Mouse (Mus musculus): ENCODE measurements around the gene Eif4h. TPM values are rescaled to one million over a fixed set of nuclear protein-coding genes. Genes with fewer than 3 reads are reported as not detected.
A peak's percentile ranks its signal among the peaks of the same experiment; 100 is the strongest.

The Eif4h gene
- polyA plus RNA-seq, 1 experiment = 293 TPM

DNA sequence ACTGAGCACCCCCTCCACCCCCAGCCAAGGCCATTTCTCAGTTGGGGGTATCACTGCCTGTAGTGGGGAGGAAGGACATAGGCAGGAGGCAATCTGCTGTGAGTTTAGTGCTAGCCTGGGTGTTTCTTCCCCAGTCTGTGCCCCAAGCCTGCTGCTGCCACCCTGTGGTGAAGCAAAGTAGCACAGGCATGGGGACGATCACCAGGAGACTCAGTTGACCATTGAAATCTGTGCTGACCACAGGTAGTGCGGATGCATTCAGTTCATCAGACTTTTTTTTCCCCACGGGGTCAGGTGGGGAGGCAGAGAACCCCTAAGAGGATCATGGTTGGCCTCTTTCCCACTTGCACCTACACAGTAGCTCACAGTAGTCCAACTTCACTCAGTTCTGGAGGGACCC, 22.2 kb downstream of the Eif4h start:
- no peak overlapping the region for H3ac ChIP-seq (ENCODE audit: control insufficient read depth, insufficient read length)
- H3K36me3 ChIP-seq (ENCODE audit: control insufficient read depth, insufficient read depth) = peaks cover 33% of the 10 kb centered on the region
- no peaks in the 10 kb centered on the region for H3K79me2 ChIP-seq (ENCODE audit: control insufficient read depth, insufficient read depth)
- H3K4me2 ChIP-seq (ENCODE audit: low read depth) = no peak overlapping the region
- TF ChIP-seq POLR2AphosphoS2 (IDR thresholded peaks at IDR 0.05; ENCODE audit: insufficient read length, low read depth) = peak; percentile 74
- no peak for TF ChIP-seq MAX (IDR thresholded peaks at IDR 0.05; ENCODE audit: low read depth)
- no peaks in the 10 kb centered on the region for H3K27me3 ChIP-seq (ENCODE audit: control insufficient read depth, insufficient read depth, insufficient read length)
- no peak overlapping the region for H3K4me3 ChIP-seq

DNA sequence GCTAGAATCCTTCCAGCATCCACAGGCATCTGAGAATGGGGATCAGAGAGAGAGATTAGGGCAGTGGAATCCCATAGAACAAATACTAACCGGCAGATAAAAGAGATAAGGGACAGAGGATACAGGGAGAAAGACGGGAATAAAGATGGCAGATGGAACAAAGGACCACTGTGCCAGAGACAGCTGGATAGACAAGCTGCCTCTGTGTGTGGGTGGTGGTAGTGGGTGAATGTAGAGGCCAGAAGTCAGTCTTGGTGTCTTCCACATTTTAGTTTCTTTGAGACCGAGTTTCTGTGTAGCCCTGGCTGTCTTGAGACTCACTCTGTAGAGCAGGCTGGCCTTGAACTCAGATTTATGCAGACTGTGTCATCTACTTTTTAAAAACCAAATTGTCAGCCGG, 23.5 kb downstream of the Eif4h start:
- Histone ChIP-seq H3K4me2 (ENCODE audit: low read depth) (no peak overlapping the region), H3K36me3 (ENCODE audit: control insufficient read depth, insufficient read depth) (peaks cover 26% of the 10 kb centered on the region), H3K27me3 (ENCODE audit: control insufficient read depth, insufficient read depth, insufficient read length) (no peaks in the 10 kb centered on the region), H3K79me2 (ENCODE audit: control insufficient read depth, insufficient read depth) (no peaks in the 10 kb centered on the region), H3ac (ENCODE audit: control insufficient read depth, insufficient read length) (no peak overlapping the region), H3K4me3 (no peak overlapping the region)
- TF ChIP-seq MYOD1 (IDR thresholded peaks at IDR 0.05; ENCODE audit: control insufficient read depth in 1 of 3, insufficient read length in 2 of 3, low read depth in 2 of 3) (peak in 1 of 3 experiments; percentile 41), SRF (IDR thresholded peaks at IDR 0.05; ENCODE audit: control insufficient read depth, insufficient read length, low read depth) (no peak)

DNA sequence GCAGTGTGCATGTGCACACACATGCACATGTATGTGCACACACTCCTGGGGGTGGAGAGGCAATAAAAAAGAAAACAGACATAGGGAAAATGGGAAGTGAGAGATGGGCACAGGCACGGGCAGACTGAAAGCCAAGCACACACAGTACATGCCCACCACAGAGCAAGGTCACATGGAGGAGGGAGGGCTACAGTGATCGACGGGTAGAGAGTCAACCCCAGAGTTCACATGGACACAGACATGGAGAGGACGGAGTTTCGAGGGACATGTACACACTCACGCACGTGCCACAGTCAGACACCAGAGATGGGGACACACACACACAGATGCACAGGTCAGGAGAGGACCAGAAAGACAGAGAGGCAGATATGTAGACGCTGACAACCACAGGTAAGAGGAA, 23.9 kb downstream of the Eif4h start:
- no peak for TF ChIP-seq TCF3 (IDR thresholded peaks at IDR 0.05; ENCODE audit: insufficient read length, low read depth)
- peak; percentile 62 for TF ChIP-seq POLR2AphosphoS2 (IDR thresholded peaks at IDR 0.05; ENCODE audit: insufficient read length, low read depth)
- H3K36me3 ChIP-seq (ENCODE audit: control insufficient read depth, insufficient read depth) = peaks cover 26% of the 10 kb centered on the region
- no peak overlapping the region for H3ac ChIP-seq (ENCODE audit: control insufficient read depth, insufficient read length)

DNA sequence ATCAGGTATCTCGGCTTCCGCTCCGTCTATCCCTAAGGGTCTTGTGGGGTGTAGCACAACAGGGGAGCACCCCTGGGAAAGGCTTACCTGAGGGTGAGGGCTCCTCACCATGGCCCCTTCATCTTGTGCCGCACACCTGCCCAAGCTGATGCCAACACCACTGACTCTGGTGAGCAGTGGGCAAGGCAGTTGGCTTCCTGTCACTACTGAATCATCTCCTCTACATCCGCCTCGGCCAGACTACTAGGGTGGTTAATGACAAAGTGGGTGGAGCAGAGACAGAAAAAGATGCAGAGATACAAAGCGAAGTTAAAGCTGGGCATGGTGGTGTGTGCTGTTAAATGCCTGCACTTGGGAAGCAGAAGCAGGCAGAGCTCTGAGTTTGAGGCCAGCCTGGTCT, 24.5 kb downstream of the Eif4h start, which contains the start of gene Lat2:
TSS of gene Lat2 (minus strand) at position 224 of the 400 bp plus-strand sequence.
- Histone ChIP-seq H3K4me3 (no peak within 1 kb of the TSS), H3K27me3 (ENCODE audit: control insufficient read depth, insufficient read depth, insufficient read length) (no peaks in the 10 kb centered on the region), H3K4me2 (ENCODE audit: low read depth) (no peak within 1 kb of the TSS), H3K36me3 (ENCODE audit: control insufficient read depth, insufficient read depth) (peaks cover 24% of the 10 kb centered on the region), H3K79me2 (ENCODE audit: control insufficient read depth, insufficient read depth) (no peaks in the 10 kb centered on the region), H3ac (ENCODE audit: control insufficient read depth, insufficient read length) (no peak within 1 kb of the TSS)
- no peak for TF ChIP-seq CEBPB (IDR thresholded peaks at IDR 0.05; ENCODE audit: insufficient read depth, poor library complexity, severe bottlenecking)
- TF ChIP-seq USF1 (IDR thresholded peaks at IDR 0.05; ENCODE audit: low read depth) = no peak
- TF ChIP-seq REST (IDR thresholded peaks at IDR 0.05; ENCODE audit: insufficient read depth, insufficient read length) = no peak
- peak; percentile 25 for TF ChIP-seq POLR2A (IDR thresholded peaks at IDR 0.05; ENCODE audit: insufficient read length, low read depth)
- TF ChIP-seq TCF12 (IDR thresholded peaks at IDR 0.05; ENCODE audit: insufficient read depth, poor library complexity, severe bottlenecking) = no peak
- no peak for TF ChIP-seq MYOD1 (IDR thresholded peaks at IDR 0.05; ENCODE audit: control insufficient read depth in 1 of 3, insufficient read length in 2 of 3, low read depth in 2 of 3)
- TF ChIP-seq SRF (IDR thresholded peaks at IDR 0.05; ENCODE audit: control insufficient read depth, insufficient read length, low read depth) = no peak
- no peak for TF ChIP-seq MYOG (IDR thresholded peaks at IDR 0.05; ENCODE audit: control insufficient read depth in 1 of 3, insufficient read depth in 1 of 3, insufficient read length in 2 of 3, low read depth in 2 of 3)
- peak; percentile 50 for TF ChIP-seq POLR2AphosphoS2 (IDR thresholded peaks at IDR 0.05; ENCODE audit: insufficient read length, low read depth)
- TF ChIP-seq TCF3 (IDR thresholded peaks at IDR 0.05; ENCODE audit: insufficient read length, low read depth) = no peak
- no peak for TF ChIP-seq MAX (IDR thresholded peaks at IDR 0.05; ENCODE audit: low read depth)

More for the DNA sequence above, 23.9 kb downstream of the Eif4h start:
- Histone ChIP-seq H3K27me3 (ENCODE audit: control insufficient read depth, insufficient read depth, insufficient read length) (no peaks in the 10 kb centered on the region), H3K79me2 (ENCODE audit: control insufficient read depth, insufficient read depth) (no peaks in the 10 kb centered on the region), H3K4me3 (no peak overlapping the region), H3K4me2 (ENCODE audit: low read depth) (no peak overlapping the region)

DNA sequence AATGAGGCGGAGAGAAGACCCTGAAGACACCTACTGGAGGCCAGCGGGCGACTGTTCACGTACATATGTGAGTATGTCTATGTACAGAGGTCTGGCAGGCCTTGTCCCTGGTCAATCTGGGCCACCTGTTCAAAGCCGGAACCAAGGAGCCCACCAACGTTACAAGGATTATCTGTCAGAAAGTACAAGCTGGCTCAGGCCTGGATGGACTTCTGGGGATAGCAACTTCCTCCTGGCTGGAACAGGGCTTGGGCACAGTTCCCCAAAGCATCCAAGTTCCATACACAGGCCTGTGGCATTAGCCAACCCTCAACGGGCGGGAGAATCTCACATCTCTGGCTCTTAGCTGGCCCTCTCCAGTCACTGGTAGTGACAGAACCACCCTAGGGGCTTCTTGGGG, 25.0 kb downstream of the Eif4h start:
- Histone ChIP-seq H3K36me3 (ENCODE audit: control insufficient read depth, insufficient read depth) (peaks cover 20% of the 10 kb centered on the region), H3K4me3 (no peak overlapping the region)
- TF ChIP-seq MYOG (IDR thresholded peaks at IDR 0.05; ENCODE audit: control insufficient read depth in 1 of 3, insufficient read depth in 1 of 3, insufficient read length in 2 of 3, low read depth in 2 of 3) (no peak), TCF3 (IDR thresholded peaks at IDR 0.05; ENCODE audit: insufficient read length, low read depth) (no peak), SRF (IDR thresholded peaks at IDR 0.05; ENCODE audit: control insufficient read depth, insufficient read length, low read depth) (no peak), REST (IDR thresholded peaks at IDR 0.05; ENCODE audit: insufficient read depth, insufficient read length) (no peak), MYOD1 (IDR thresholded peaks at IDR 0.05; ENCODE audit: control insufficient read depth in 1 of 3, insufficient read length in 2 of 3, low read depth in 2 of 3) (no peak), TCF12 (IDR thresholded peaks at IDR 0.05; ENCODE audit: insufficient read depth, poor library complexity, severe bottlenecking) (no peak), USF1 (IDR thresholded peaks at IDR 0.05; ENCODE audit: low read depth) (no peak)

DNA sequence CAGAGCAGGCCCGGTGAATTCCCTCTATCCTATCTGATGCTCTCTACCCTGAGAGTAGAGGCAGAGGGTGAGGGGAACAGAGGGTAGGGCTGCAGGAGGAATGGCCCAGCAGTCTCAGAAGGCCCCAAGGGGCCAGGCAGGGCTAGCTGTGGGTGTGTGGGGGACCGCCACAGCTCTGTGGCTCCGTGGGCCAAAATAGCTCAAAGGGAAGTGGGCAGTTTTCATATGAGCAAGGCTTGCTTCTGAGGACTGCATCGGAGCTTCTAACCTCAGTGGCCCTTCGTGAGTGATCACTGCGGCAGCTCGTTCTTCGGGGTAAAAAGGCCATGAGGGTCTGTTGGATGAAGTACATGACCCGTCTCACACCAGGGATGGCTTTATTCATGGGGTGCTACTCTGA, 25.6 kb downstream of the Eif4h start:
- H3K79me2 ChIP-seq (ENCODE audit: control insufficient read depth, insufficient read depth) = no peaks in the 10 kb centered on the region
- H3K27me3 ChIP-seq (ENCODE audit: control insufficient read depth, insufficient read depth, insufficient read length) = no peaks in the 10 kb centered on the region
- peak; percentile 23 for TF ChIP-seq POLR2AphosphoS2 (IDR thresholded peaks at IDR 0.05; ENCODE audit: insufficient read length, low read depth)
- no peak for TF ChIP-seq MAX (IDR thresholded peaks at IDR 0.05; ENCODE audit: low read depth)
- peaks cover 14% of the 10 kb centered on the region for H3K36me3 ChIP-seq (ENCODE audit: control insufficient read depth, insufficient read depth)
- H3ac ChIP-seq (ENCODE audit: control insufficient read depth, insufficient read length) = no peak overlapping the region
- no peak overlapping the region for H3K4me2 ChIP-seq (ENCODE audit: low read depth)
- no peak overlapping the region for H3K4me3 ChIP-seq

More for the DNA sequence above, 25.0 kb downstream of the Eif4h start:
- Histone ChIP-seq H3K4me2 (ENCODE audit: low read depth) (no peak overlapping the region), H3K27me3 (ENCODE audit: control insufficient read depth, insufficient read depth, insufficient read length) (no peaks in the 10 kb centered on the region), H3ac (ENCODE audit: control insufficient read depth, insufficient read length) (no peak overlapping the region), H3K79me2 (ENCODE audit: control insufficient read depth, insufficient read depth) (no peaks in the 10 kb centered on the region)
